Mouse (Mus musculus): ENCODE data around the gene Gpr183.

DNA sequence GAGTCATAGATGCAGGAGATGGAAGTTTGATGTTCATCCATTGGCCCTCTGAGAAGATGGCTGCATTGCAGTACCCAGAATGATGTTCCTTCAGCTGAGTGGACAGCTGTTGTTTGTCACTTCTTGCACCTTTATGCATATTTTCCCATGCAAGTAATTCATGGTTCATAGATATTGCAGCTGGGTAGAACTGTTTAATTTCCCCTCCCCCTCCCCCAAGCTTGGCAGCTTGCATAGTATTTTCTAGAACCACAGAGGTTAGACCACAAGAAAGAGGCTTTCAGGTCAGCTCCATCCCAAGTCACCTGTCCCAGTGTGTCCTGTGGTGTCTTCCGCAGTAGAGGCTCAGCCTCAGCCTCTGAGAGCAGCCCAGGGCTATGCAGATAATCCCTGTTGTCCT is 5.4 kb upstream of the Gpr183 start:
- TF ChIP-seq CTCF (IDR thresholded peaks at IDR 0.05; ENCODE audit: low read depth, low read length) (no peak), POLR2A (IDR thresholded peaks at IDR 0.05; ENCODE audit: extremely low read depth, insufficient read depth, low read length) (no peak)

Data from liver, adult 2 months (tissue).